In the genomic region with DNA sequence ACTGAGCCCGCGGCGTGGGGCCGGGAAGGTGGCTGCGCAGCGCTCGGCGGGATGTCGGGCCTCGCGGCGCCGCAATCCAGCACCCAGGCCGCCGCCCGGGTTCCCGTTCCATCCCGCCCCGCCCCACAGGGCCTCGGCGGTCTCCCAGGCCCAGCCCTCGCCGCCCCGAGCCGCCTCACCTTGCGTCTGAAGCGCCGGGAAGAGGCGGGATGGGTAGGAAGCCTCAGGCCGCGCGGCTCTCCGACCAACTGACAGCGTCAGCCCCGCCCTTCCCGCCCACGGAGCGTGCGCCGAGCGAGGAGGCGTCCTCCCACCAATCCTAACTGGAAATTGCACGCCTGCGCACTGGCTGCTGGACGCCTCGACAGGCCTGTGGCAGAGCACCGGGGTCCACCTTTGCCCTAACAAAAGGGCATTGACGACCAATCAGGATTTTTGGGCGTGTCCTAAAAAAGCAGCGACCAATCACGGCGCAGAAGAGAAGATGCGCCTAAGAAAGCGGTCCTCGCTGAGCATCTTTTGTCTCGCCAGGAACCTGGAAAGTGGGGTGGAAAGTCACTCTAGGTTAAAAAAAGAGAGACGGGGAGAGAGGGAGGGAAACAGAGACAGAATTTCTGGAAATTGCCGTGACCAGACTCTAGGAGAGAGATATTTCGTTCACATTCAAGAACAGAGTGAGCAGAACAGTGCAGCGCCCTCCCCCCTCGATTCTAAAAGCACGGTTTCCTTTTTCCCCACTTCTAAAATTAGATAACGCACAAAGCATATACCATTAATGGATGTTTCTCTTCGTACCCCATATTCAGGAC, we compare ENCODE assay signal across 8 mouse cellular contexts. TPM values are rescaled to one million over a fixed set of nuclear protein-coding genes. Genes with fewer than 3 reads are reported as not detected.
DNase-seq lines count a peak whose midpoint lies in the region; ATAC-seq and TF ChIP-seq lines count a peak whose summit lies in the region.

No protein-coding gene starts in this region.

- H3K4me2 ChIP-seq in heart, embryonic 11.5 days = peak overlapping the region; percentile 79
- H3K4me2 ChIP-seq in kidney, embryonic 16.5 days (replicated peaks; ENCODE audit: low read depth, low read length) = peak overlapping the region; percentile 78
- peak overlapping the region; percentile 97 for H3K4me2 ChIP-seq in myocyte (ENCODE audit: low read depth)

- peak; percentile 99 for ATAC-seq in heart, embryonic 11.5 days (replicated peaks; ENCODE audit: insufficient number of reproducible peaks, low FRiP score, low TSS enrichment)
- peak; percentile 100 for ATAC-seq in kidney, embryonic 16.5 days (ENCODE audit: low FRiP score, low TSS enrichment)

- H3K36me3 ChIP-seq in C2C12 (ENCODE audit: control insufficient read depth, insufficient read depth) (peaks cover 8% of the 10 kb centered on the region), myocyte (ENCODE audit: control insufficient read depth, insufficient read depth) (no peaks in the 10 kb centered on the region)
- H3K36me3 ChIP-seq in erythroblast, embryonic 14.5 days (ENCODE audit: control insufficient read depth) = peaks cover 16% of the 10 kb centered on the region
- no peaks in the 10 kb centered on the region for H3K36me3 ChIP-seq in heart, embryonic 11.5 days (ENCODE audit: control insufficient read depth, insufficient read depth, low read length)
- H3K36me3 ChIP-seq in kidney, embryonic 16.5 days (ENCODE audit: insufficient read depth, low read length) = peaks cover 5% of the 10 kb centered on the region; the same call in 1 of the 2 replicates
- H3K36me3 ChIP-seq in liver, adult 2 months (ENCODE audit: control insufficient read depth, insufficient read depth, low read length) = no peaks in the 10 kb centered on the region
- H3K36me3 ChIP-seq in splenic B cell, adult 2 months (ENCODE audit: control insufficient read depth, insufficient read depth, low read length, poor library complexity, severe bottlenecking) = no peaks in the 10 kb centered on the region; the same call in 1 of the 2 replicates

- TF ChIP-seq POLR2A in brain, embryonic 14.5 days (IDR thresholded peaks at IDR 0.05; ENCODE audit: borderline replicate concordance, extremely low read depth, insufficient read depth, insufficient read length, poor library complexity, severe bottlenecking) = peak; percentile 70
- TF ChIP-seq POLR2A in liver, adult 2 months (IDR thresholded peaks at IDR 0.05; ENCODE audit: extremely low read depth, insufficient read depth, low read length) = peak; percentile 61; the same call in 1 of the 2 replicates
- TF ChIP-seq POLR2A in myocyte (IDR thresholded peaks at IDR 0.05; ENCODE audit: insufficient read length, low read depth) = peak; percentile 72

- H3K79me2 ChIP-seq in C2C12 (ENCODE audit: control insufficient read depth, insufficient read depth) = peaks cover 30% of the 10 kb centered on the region
- no peaks in the 10 kb centered on the region; the same call in 1 of the 2 replicates for H3K79me2 ChIP-seq in liver, adult 2 months (ENCODE audit: control insufficient read depth, insufficient read depth, low read length)
- H3K79me2 ChIP-seq in myocyte (ENCODE audit: control insufficient read depth, insufficient read depth) = peaks cover 25% of the 10 kb centered on the region

- H3K9me3 ChIP-seq in erythroblast, embryonic 14.5 days (ENCODE audit: control insufficient read depth, low read length) = no peaks in the 10 kb centered on the region
- no peaks in the 10 kb centered on the region for H3K9me3 ChIP-seq in heart, embryonic 11.5 days (replicated peaks; ENCODE audit: control insufficient read depth, low read length)
- H3K9me3 ChIP-seq in kidney, embryonic 16.5 days (ENCODE audit: low read length) = no peaks in the 10 kb centered on the region

- peak overlapping the region; percentile 89 for H3K9ac ChIP-seq in heart, embryonic 11.5 days (ENCODE audit: low read depth, low read length)
- peak overlapping the region; percentile 95 for H3K9ac ChIP-seq in kidney, embryonic 16.5 days (replicated peaks; ENCODE audit: low read length)
- peak overlapping the region; percentile 72 for H3K9ac ChIP-seq in liver, adult 2 months (ENCODE audit: low read depth, low read length)

- peaks cover 16% of the 10 kb centered on the region for H3K79me3 ChIP-seq in C2C12 (ENCODE audit: low read depth)

- peak overlapping the region; percentile 80 for H3K4me3 ChIP-seq in C2C12 (ENCODE audit: insufficient read depth, poor library complexity, severe bottlenecking)
- H3K4me3 ChIP-seq in erythroblast, embryonic 14.5 days (replicated peaks) = peak overlapping the region; percentile 95
- peak overlapping the region; percentile 84 for H3K4me3 ChIP-seq in heart, embryonic 11.5 days (ENCODE audit: low read depth, low read length)
- peak overlapping the region; percentile 94 for H3K4me3 ChIP-seq in kidney, embryonic 16.5 days (ENCODE audit: low read length)
- peak overlapping the region; percentile 71 for H3K4me3 ChIP-seq in liver, adult 2 months (ENCODE audit: insufficient read depth, low read depth, low read length)
- peak overlapping the region; percentile 49 for H3K4me3 ChIP-seq in myocyte

- under 1% methylated on average over 62 of the region's 64 CpGs for WGBS in heart, embryonic 11.5 days (ENCODE audit: insufficient replicate concordance)
- WGBS in kidney, embryonic 16.5 days = under 1% methylated on average over 64 of the region's 64 CpGs
- under 1% methylated on average over 64 of the region's 64 CpGs for WGBS in liver, adult 2 months

- H3ac ChIP-seq in C2C12 (ENCODE audit: control insufficient read depth, insufficient read length, low read depth) = peak overlapping the region; percentile 95
- peak overlapping the region; percentile 86 for H3ac ChIP-seq in myocyte (ENCODE audit: control insufficient read depth, insufficient read length)

- DNase-seq in brain, embryonic 14.5 days (ENCODE audit: low read depth) = peak; percentile 100
- DNase-seq in liver, adult 2 months (ENCODE audit: extremely low read depth, low read depth, low spot score) = peak; percentile 95
- peak; percentile 98 for DNase-seq in splenic B cell, adult 2 months (ENCODE audit: low read depth, low spot score)

- no peaks in the 10 kb centered on the region for H3K27me3 ChIP-seq in C2C12 (ENCODE audit: control insufficient read depth, insufficient read depth, insufficient read length)
- H3K27me3 ChIP-seq in erythroblast, embryonic 14.5 days (ENCODE audit: control insufficient read depth) = no peaks in the 10 kb centered on the region
- no peaks in the 10 kb centered on the region for H3K27me3 ChIP-seq in heart, embryonic 11.5 days (ENCODE audit: control insufficient read depth, insufficient read depth, low read length)
- no peaks in the 10 kb centered on the region for H3K27me3 ChIP-seq in kidney, embryonic 16.5 days (ENCODE audit: insufficient read depth, low read length)
- H3K27me3 ChIP-seq in liver, adult 2 months (ENCODE audit: control insufficient read depth, insufficient read depth, low read length) = no peaks in the 10 kb centered on the region
- H3K27me3 ChIP-seq in myocyte (ENCODE audit: control insufficient read depth, insufficient read depth, insufficient read length) = no peaks in the 10 kb centered on the region
- H3K27me3 ChIP-seq in splenic B cell, adult 2 months (ENCODE audit: control insufficient read depth, insufficient read depth, low read length, poor library complexity, severe bottlenecking) = no peaks in the 10 kb centered on the region

- TF ChIP-seq CTCF in C2C12 (IDR thresholded peaks at IDR 0.05; ENCODE audit: control insufficient read depth, insufficient read depth, insufficient read length) = no peak
- TF ChIP-seq CTCF in brain, embryonic 14.5 days (IDR thresholded peaks at IDR 0.05; ENCODE audit: borderline replicate concordance, extremely low read depth, insufficient read depth, insufficient read length) = no peak
- TF ChIP-seq CTCF in liver, adult 2 months (IDR thresholded peaks at IDR 0.05; ENCODE audit: low read depth, low read length) = no peak

- peaks cover 32% of the 10 kb centered on the region for H3K4me1 ChIP-seq in erythroblast, embryonic 14.5 days (ENCODE audit: control insufficient read depth)
- 0 out of 2 replicates have a peak, but pooled peaks cover 3% of the 10 kb centered on the region for H3K4me1 ChIP-seq in heart, embryonic 11.5 days (ENCODE audit: control insufficient read depth, insufficient read depth, low read length)
- peaks cover 12% of the 10 kb centered on the region for H3K4me1 ChIP-seq in kidney, embryonic 16.5 days (ENCODE audit: insufficient read depth, low read length)
- no peaks in the 10 kb centered on the region for H3K4me1 ChIP-seq in liver, adult 2 months (ENCODE audit: control insufficient read depth, insufficient read depth, low read length)

- H3K27ac ChIP-seq in heart, embryonic 11.5 days (ENCODE audit: low read depth, low read length) = peak overlapping the region; percentile 90
- peak overlapping the region; percentile 87 for H3K27ac ChIP-seq in kidney, embryonic 16.5 days (ENCODE audit: low read length)
- no peak overlapping the region for H3K27ac ChIP-seq in liver, adult 2 months (replicated peaks; ENCODE audit: insufficient read depth, low read depth, low read length)

TF ChIP-seq in C2C12, 6 proteins besides CTCF, POLR2A, EP300 and RAD21 (continues in another document):
- TF ChIP-seq MYOD1 (IDR thresholded peaks at IDR 0.05; ENCODE audit: control insufficient read depth, insufficient read length, low read depth) (no peak), MYOG (IDR thresholded peaks at IDR 0.05; ENCODE audit: control insufficient read depth, extremely low read depth, insufficient read length) (no peak)

TF ChIP-seq in myocyte, 11 proteins besides CTCF, POLR2A, EP300 and RAD21 (continues in another document):
- peak; percentile 45 for TF ChIP-seq POLR2AphosphoS2 (IDR thresholded peaks at IDR 0.05; ENCODE audit: insufficient read length, low read depth)
- TF ChIP-seq SRF (IDR thresholded peaks at IDR 0.05; ENCODE audit: control insufficient read depth, insufficient read length, low read depth) = peak; percentile 47

RNA-seq across cellular contexts. Expression of a gene that starts 15.7 kb away (rescaled TPM):
- polyA plus RNA-seq in C2C12 (2012; fragmentation: generic; extraction: Trizol) (41.6 TPM), myocyte (2012; fragmentation: generic; extraction: Trizol) (22.4 TPM)
- 138 and 160 TPM in 2 replicates for polyA plus RNA-seq in brain, embryonic 14.5 days (2012; rRNA removed)
- polyA plus RNA-seq in erythroblast, embryonic 14.5 days (2012) = 0.48 and 0.70 TPM in 2 replicates
- polyA plus RNA-seq in heart, embryonic 11.5 days (2014; fragmentation: Nextera tagmentation; extraction: Ambion mirVana) = 92.8 and 95.5 TPM in 2 replicates
- 104 and 112 TPM in 2 replicates for polyA plus RNA-seq in kidney, embryonic 16.5 days (2015; fragmentation: Nextera tagmentation; extraction: Ambion mirVana)
- 9.3 and 16.4 TPM in 2 replicates for total RNA-seq in liver, adult 2 months (2014; rRNA removed)
- 3.5 and 4.2 TPM in 2 replicates for polyA plus RNA-seq in liver, adult 2 months (2012; rRNA removed)

RNA-seq across cellular contexts. Expression of a gene that starts 52.8 kb away (rescaled TPM):
- polyA plus RNA-seq in C2C12 (2012; fragmentation: generic; extraction: Trizol) = not detected
- 5.0 and 7.1 TPM in 2 replicates for polyA plus RNA-seq in brain, embryonic 14.5 days (2012; rRNA removed)
- not detected in 2 replicates for polyA plus RNA-seq in erythroblast, embryonic 14.5 days (2012)
- 0.07 and 0.20 TPM in 2 replicates for polyA plus RNA-seq in heart, embryonic 11.5 days (2014; fragmentation: Nextera tagmentation; extraction: Ambion mirVana)
- 0.14 and 0.22 TPM in 2 replicates for polyA plus RNA-seq in kidney, embryonic 16.5 days (2015; fragmentation: Nextera tagmentation; extraction: Ambion mirVana)
- not detected in 2 replicates for total RNA-seq in liver, adult 2 months (2014; rRNA removed)
- polyA plus RNA-seq in liver, adult 2 months (2012; rRNA removed) = not detected in 2 replicates
- not detected for polyA plus RNA-seq in myocyte (2012; fragmentation: generic; extraction: Trizol)
